Mouse (Mus musculus): ENCODE results near the gene Acvr1c. TPM values are rescaled to one million over a fixed set of nuclear protein-coding genes. Genes with fewer than 3 reads are reported as not detected.
A peak's percentile ranks its signal among the peaks of the same experiment; 100 is the strongest.

Gene Acvr1c
- polyA plus RNA-seq, 1 experiment from 2014 or later, result 0.67 TPM

- no peaks in the 10 kb centered on the region for H3K36me3 ChIP-seq (ENCODE audit: insufficient read depth)
- H3K4me1 ChIP-seq (ENCODE audit: insufficient read depth), result no peaks in the 10 kb centered on the region
- H3K27ac ChIP-seq (ENCODE audit: low read depth), result no peak overlapping the region
- no peak for DNase-seq
- H3K4me3 ChIP-seq (ENCODE audit: low read depth, low read length), result no peak overlapping the region
- no peak for ATAC-seq (ENCODE audit: insufficient read depth)
- no peaks in the 10 kb centered on the region for H3K27me3 ChIP-seq (ENCODE audit: insufficient read depth, low read length)
- TF ChIP-seq CTCF (IDR thresholded peaks at IDR 0.05; ENCODE audit: low read depth), result no peak
- no peak overlapping the region for H3K4me2 ChIP-seq
- 74% methylated on average over 5 of the region's 5 CpGs for WGBS
- no peak overlapping the region for H3K9ac ChIP-seq
- no peaks in the 10 kb centered on the region for H3K9me3 ChIP-seq (ENCODE audit: low read depth, low read length)
Observed at GRCm38 (mm10) chr2:58329589-58329988, 28.1 kb downstream of the Acvr1c start.

DNA sequence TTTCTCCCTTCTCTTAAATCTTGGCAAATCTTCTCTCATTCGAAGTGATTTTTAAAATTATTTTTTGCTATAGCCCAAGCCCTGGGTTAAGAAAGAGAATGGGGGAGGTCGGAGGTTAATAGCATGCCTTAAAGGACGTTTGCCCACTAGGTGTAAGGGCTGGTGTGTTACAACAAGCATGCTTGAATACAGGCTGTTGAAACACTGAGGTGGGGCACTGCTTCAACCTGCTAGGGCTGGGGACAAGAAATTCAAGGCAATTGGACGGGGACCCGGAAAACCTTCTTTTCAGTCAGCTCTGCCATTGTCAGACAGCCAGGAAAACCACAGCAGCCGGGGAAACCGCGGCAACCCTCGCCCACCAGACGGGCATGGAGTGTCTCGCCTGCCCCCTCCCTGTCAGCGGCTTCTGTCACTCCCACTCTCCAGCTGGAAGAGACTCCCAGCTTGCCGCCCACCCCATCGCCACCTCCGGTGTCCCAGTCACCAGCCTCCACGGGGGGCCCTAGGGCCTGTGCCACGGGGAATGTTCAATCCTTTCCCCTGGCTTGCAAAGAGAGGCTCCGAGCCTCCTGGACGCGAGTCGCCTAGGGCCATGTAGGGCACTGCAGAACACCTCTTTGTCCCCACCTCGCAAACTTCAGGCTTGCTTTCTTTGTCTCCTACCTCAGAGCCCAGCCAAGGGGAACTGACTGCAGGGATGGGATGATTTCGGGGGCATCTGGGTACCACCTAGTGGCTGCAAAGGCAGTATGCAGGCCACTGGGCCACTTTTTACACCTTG lies 33.4 kb downstream of the Acvr1c start:
- H3K4me1 ChIP-seq (ENCODE audit: insufficient read depth), result no peaks in the 10 kb centered on the region; the same call in 1 of the 2 replicates
- no peak overlapping the region for H3K27ac ChIP-seq (ENCODE audit: low read depth)
- peak overlapping the region; percentile 71 for H3K4me2 ChIP-seq
- peak; percentile 85 for ATAC-seq (ENCODE audit: insufficient read depth)
- H3K9ac ChIP-seq, result peak overlapping the region; percentile 50
- peak overlapping the region; percentile 35 for H3K4me3 ChIP-seq (ENCODE audit: low read depth, low read length)
- WGBS, result 12% methylated on average over 23 of the region's 23 CpGs
- H3K27me3 ChIP-seq (ENCODE audit: insufficient read depth, low read length), result no peaks in the 10 kb centered on the region
- DNase-seq, result peak; percentile 62
- no peaks in the 10 kb centered on the region for H3K9me3 ChIP-seq (ENCODE audit: low read depth, low read length)
- peak; percentile 71 for TF ChIP-seq CTCF (IDR thresholded peaks at IDR 0.05; ENCODE audit: low read depth)
- H3K36me3 ChIP-seq (ENCODE audit: insufficient read depth), result no peaks in the 10 kb centered on the region

DNA sequence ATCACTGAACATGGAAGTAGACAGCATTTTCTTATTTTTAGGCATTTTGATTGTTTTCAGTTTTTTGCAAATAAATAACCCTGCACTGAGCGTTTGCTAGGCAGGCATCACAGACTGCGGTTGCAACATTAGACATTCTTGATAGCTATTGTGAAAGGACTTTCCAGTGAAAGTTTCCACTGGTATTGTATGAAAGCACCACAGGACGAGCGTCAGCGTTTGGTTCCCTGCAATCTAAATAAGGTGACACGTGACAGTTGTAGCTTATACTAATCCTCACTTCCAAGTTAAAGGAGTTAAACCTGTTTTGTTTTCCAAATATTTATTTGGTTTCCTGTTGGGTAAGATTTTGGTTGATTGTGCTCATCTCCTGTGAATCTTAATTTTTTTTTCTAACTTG lies 34.4 kb downstream of the Acvr1c start:
- DNase-seq (no peak), ATAC-seq (ENCODE audit: insufficient read depth) (no peak)
- Histone ChIP-seq H3K9me3 (ENCODE audit: low read depth, low read length) (no peaks in the 10 kb centered on the region), H3K27ac (ENCODE audit: low read depth) (no peak overlapping the region), H3K4me3 (ENCODE audit: low read depth, low read length) (no peak overlapping the region), H3K9ac (no peak overlapping the region), H3K36me3 (ENCODE audit: insufficient read depth) (no peaks in the 10 kb centered on the region), H3K4me1 (ENCODE audit: insufficient read depth) (no peaks in the 10 kb centered on the region; the same call in 1 of the 2 replicates), H3K27me3 (ENCODE audit: insufficient read depth, low read length) (no peaks in the 10 kb centered on the region), H3K4me2 (no peak overlapping the region)
- WGBS, result 62% methylated on average over 6 of the region's 6 CpGs
- no peak for TF ChIP-seq CTCF (IDR thresholded peaks at IDR 0.05; ENCODE audit: low read depth)

DNA sequence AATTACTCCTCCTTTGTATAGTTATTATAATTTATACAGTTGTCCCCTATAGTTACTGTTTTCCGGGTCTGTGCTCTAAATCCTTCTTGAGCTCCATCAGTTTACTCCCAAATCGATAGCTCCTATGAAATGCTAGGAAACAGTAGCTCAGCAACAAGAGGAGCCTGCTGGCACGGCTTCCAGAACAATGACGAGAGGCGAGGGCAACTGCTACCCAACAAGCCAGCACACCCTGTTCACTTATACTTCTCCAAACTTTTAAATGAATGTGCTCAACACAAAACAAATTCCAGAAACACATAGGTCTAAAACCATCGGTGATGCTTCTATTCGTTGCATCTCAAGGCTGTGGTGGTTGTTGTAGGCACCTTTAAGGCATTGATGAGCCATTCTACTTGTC lies 41.5 kb downstream of the Acvr1c start:
- no peaks in the 10 kb centered on the region for H3K4me1 ChIP-seq (ENCODE audit: insufficient read depth)
- H3K9ac ChIP-seq, result no peak overlapping the region
- H3K27me3 ChIP-seq (ENCODE audit: insufficient read depth, low read length), result no peaks in the 10 kb centered on the region
- H3K4me2 ChIP-seq, result no peak overlapping the region
- DNase-seq (no peak), ATAC-seq (ENCODE audit: insufficient read depth) (no peak)
- no peak overlapping the region for H3K4me3 ChIP-seq (ENCODE audit: low read depth, low read length)
- no peak for TF ChIP-seq CTCF (IDR thresholded peaks at IDR 0.05; ENCODE audit: low read depth)
- H3K36me3 ChIP-seq (ENCODE audit: insufficient read depth), result no peaks in the 10 kb centered on the region
- no peak overlapping the region for H3K27ac ChIP-seq (ENCODE audit: low read depth)
- no peaks in the 10 kb centered on the region for H3K9me3 ChIP-seq (ENCODE audit: low read depth, low read length)
- WGBS, result 92% methylated on average over 7 of the region's 7 CpGs

GRCm38 (mm10) chr2:58309695-58310094 lies 48.0 kb downstream of the Acvr1c start:
- no peaks in the 10 kb centered on the region for H3K36me3 ChIP-seq (ENCODE audit: insufficient read depth)
- H3K4me3 ChIP-seq (ENCODE audit: low read depth, low read length), result no peak overlapping the region
- DNase-seq, result no peak
- WGBS, result 42% methylated on average over 3 of the region's 3 CpGs
- no peak for TF ChIP-seq CTCF (IDR thresholded peaks at IDR 0.05; ENCODE audit: low read depth)
- H3K9ac ChIP-seq, result no peak overlapping the region
- H3K27me3 ChIP-seq (ENCODE audit: insufficient read depth, low read length), result no peaks in the 10 kb centered on the region
- no peak overlapping the region for H3K27ac ChIP-seq (ENCODE audit: low read depth)
- no peaks in the 10 kb centered on the region for H3K9me3 ChIP-seq (ENCODE audit: low read depth, low read length)
- no peak overlapping the region for H3K4me2 ChIP-seq
- no peak for ATAC-seq (ENCODE audit: insufficient read depth)
- H3K4me1 ChIP-seq (ENCODE audit: insufficient read depth), result 0 out of 2 replicates have a peak, but pooled peaks cover 6% of the 10 kb centered on the region

DNA sequence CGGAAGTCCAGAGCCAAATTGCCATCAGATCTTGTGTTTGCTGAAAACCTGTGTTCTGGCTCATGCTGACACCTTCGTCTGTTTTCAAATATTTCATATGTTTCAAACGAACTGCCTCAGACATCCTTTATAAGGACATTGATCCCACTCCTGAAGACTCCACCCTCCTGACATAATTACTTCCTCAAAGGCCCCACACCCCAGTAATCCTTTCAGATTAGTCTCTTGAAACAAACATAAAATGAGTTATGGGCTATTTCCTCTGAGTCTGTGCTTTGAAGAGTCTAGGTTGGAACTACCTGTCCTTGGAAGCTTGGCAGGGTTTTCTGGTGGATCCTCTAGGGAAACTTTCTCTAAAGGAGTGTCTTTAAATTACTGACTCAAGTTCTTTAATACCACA lies 53.2 kb downstream of the Acvr1c start:
- no peak for TF ChIP-seq CTCF (IDR thresholded peaks at IDR 0.05; ENCODE audit: low read depth)
- 66% methylated on average over 3 of the region's 3 CpGs for WGBS
- Histone ChIP-seq H3K9ac (no peak overlapping the region), H3K27me3 (ENCODE audit: insufficient read depth, low read length) (no peaks in the 10 kb centered on the region), H3K4me3 (ENCODE audit: low read depth, low read length) (no peak overlapping the region), H3K9me3 (ENCODE audit: low read depth, low read length) (no peaks in the 10 kb centered on the region), H3K4me1 (ENCODE audit: insufficient read depth) (0 out of 2 replicates have a peak, but pooled peaks cover 6% of the 10 kb centered on the region), H3K36me3 (ENCODE audit: insufficient read depth) (no peaks in the 10 kb centered on the region), H3K27ac (ENCODE audit: low read depth) (no peak overlapping the region), H3K4me2 (no peak overlapping the region)
- DNase-seq (no peak), ATAC-seq (ENCODE audit: insufficient read depth) (no peak)

DNA sequence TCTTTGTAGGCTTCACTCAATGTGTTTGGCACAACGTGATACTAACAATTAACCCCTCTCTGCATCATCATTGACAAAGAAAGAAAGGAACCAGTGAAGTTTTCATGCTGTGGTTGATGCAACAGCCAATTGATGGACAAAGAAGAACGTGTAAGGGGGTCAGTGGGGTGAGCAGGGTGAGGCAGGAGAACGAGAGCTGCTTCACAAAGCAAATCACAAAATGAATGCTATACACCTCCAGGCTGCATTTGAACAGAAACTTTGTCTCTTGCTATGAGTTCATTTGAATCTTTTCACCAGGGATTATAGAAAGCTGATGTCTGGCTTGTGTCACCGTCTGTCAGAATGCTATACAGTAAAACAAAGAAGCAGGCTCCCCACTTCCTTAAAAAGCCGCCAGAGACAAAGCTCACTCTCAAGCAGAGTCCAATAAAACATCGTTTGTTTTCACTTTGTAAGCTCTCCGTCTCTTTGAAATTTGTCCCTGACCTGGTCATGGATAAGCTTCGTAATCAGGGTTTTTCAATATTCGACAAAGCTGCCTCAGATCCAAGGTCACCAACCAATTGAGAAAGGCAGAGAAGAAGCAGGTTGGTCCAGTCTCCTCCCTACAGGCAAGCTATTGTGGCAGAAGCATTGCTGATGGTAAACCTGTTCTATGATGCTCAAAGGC lies 67.8 kb downstream of the Acvr1c start:
- TF ChIP-seq CTCF (IDR thresholded peaks at IDR 0.05; ENCODE audit: low read depth), result no peak
- no peak for DNase-seq
- H3K9me3 ChIP-seq (ENCODE audit: low read depth, low read length), result no peaks in the 10 kb centered on the region
- H3K9ac ChIP-seq, result no peak overlapping the region
- H3K36me3 ChIP-seq (ENCODE audit: insufficient read depth), result no peaks in the 10 kb centered on the region
- H3K4me1 ChIP-seq (ENCODE audit: insufficient read depth), result no peaks in the 10 kb centered on the region
- 45% methylated on average over 9 of the region's 9 CpGs for WGBS
- no peak overlapping the region for H3K4me2 ChIP-seq
- no peak overlapping the region for H3K27ac ChIP-seq (ENCODE audit: low read depth)
- H3K27me3 ChIP-seq (ENCODE audit: insufficient read depth, low read length), result no peaks in the 10 kb centered on the region
- H3K4me3 ChIP-seq (ENCODE audit: low read depth, low read length), result no peak overlapping the region
- no peak for ATAC-seq (ENCODE audit: insufficient read depth)

All from lung, embryonic 14.5 days (tissue).